Mouse (Mus musculus) liver, postnatal 0 days (tissue): ENCODE measurements around the gene Lclat1.

Experiments used
- CTCF ChIP-seq: sonication (generic); IDR thresholded peaks from 2 replicates; pipeline ENCODE4 v1.5.1; 2016; ENCODE audit warnings: antibody characterized with exemption, low read depth
- EP300 ChIP-seq: IDR thresholded peaks from 2 replicates; pipeline ENCODE4 v1.6.1; 2016; ENCODE audit warnings: antibody characterized with exemption, low read depth, mild to moderate bottlenecking

GRCm38 (mm10) chr17:73136562-73137484 lies 29.0 kb downstream of the Lclat1 start:
- TF ChIP-seq CTCF (no peak), EP300 (no peak)
